Mouse (Mus musculus) kidney, embryonic 14.5 days (tissue): ENCODE results near the gene Ccdc24. TPM values are rescaled to one million over a fixed set of nuclear protein-coding genes. Genes with fewer than 3 reads are reported as not detected.

ENCODE experiments used
- ATAC-seq: fragments of 200-750 bp; cut with Nextera tagmentation; 2 replicates; pipeline ENCODE4 v1.8.0; 2017; ENCODE audit warnings: moderate number of reproducible peaks, mild to moderate bottlenecking, moderate TSS enrichment, moderate library complexity; ENCODE audit not compliant: low FRiP score, low TSS enrichment
- H3K27ac ChIP-seq: fragments of 300-500 bp; sonication (generic); 2 replicates; pipeline ENCODE4 v1.5.1; 2014; ENCODE audit warnings: low read depth, mild to moderate bottlenecking, low read length, moderate library complexity, mixed read lengths
- H3K27me3 ChIP-seq: fragments of 300-500 bp; sonication (generic); 2 replicates; pipeline ENCODE4 v1.6.1; 2014; ENCODE audit warnings: mild to moderate bottlenecking, low read length; ENCODE audit not compliant: control insufficient read depth, insufficient read depth
- H3K36me3 ChIP-seq: fragments of 300-500 bp; sonication (generic); 2 replicates; pipeline ENCODE4 v1.6.1; 2014; ENCODE audit warnings: low read length, mixed read lengths; ENCODE audit not compliant: control insufficient read depth, insufficient read depth
- H3K4me1 ChIP-seq: fragments of 300-500 bp; sonication (generic); 2 replicates; pipeline ENCODE4 v1.6.1; 2014; ENCODE audit warnings: low read length, mixed read lengths; ENCODE audit not compliant: control insufficient read depth, insufficient read depth
- H3K4me2 ChIP-seq: fragments of 300-500 bp; sonication (generic); replicated peaks from 2 replicates; pipeline ENCODE4 v1.6.1; 2014; ENCODE audit warnings: low read depth, mild to moderate bottlenecking, low read length
- H3K4me3 ChIP-seq: fragments of 300-500 bp; sonication (generic); 2 replicates; pipeline ENCODE4 v1.5.1; 2014; ENCODE audit warnings: mild to moderate bottlenecking, low read length
- H3K9ac ChIP-seq: fragments of 300-500 bp; sonication (generic); 2 replicates; pipeline ENCODE4 v1.6.1; 2014; ENCODE audit warnings: low read depth, mild to moderate bottlenecking, low read length, moderate library complexity
- H3K9me3 ChIP-seq: fragments of 300-500 bp; sonication (generic); 2 replicates; pipeline ENCODE4 v1.6.1; 2016; ENCODE audit warnings: low read length; ENCODE audit not compliant: control insufficient read depth
- WGBS: fragments of 180-500 bp; shearing (Covaris S2); extraction: QIAGEN DNeasy Blood & Tissue Kit; methylation state at CpG from one replicate; pipeline ENCODE4 v1.1.7; 2014; 5-methylcytosine and 5-hydroxymethylcytosine counted together
- polyA plus RNA-seq: library from polyadenylated mRNA; unstranded; fragments of >200 nt; fragmentation: Nextera tagmentation; extraction: Ambion mirVana; gene quantifications from 2 replicates; pipeline ENCODE4 v1.2.1, GENCODE M21; 2014

Ccdc24 gene
- polyA plus RNA-seq, 1 experiment from 2014 or later = 2.0 TPM

DNA sequence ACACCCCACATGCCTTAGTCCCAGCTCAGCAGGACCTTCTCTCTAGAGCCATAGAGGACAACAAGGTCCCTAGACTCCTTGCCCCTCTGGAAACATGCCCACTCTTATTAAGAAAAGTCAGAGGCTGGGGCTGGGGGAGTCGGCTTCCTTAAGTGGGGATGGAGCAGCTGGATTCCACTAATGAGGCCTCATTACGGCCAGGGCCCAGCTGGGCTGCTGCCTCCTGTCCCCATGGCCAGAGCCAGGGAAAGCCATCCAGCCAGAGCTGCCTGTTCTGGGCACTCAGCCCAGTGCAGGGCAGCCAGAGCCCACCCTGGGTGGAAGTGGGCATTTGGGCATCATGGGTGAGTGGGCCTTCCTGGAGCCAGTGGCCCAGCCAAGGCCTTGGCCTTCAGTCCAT lies 25.3 kb downstream of the Ccdc24 start:
- H3K4me3 ChIP-seq = no peak overlapping the region
- H3K9ac ChIP-seq = no peak overlapping the region
- no peaks in the 10 kb centered on the region for H3K9me3 ChIP-seq
- H3K27me3 ChIP-seq = no peaks in the 10 kb centered on the region
- H3K4me2 ChIP-seq = no peak overlapping the region
- 44% methylated on average over 2 of the region's 2 CpGs for WGBS
- peaks cover 2% of the 10 kb centered on the region; the same call in 1 of the 2 replicates for H3K36me3 ChIP-seq
- no peaks in the 10 kb centered on the region for H3K4me1 ChIP-seq
- H3K27ac ChIP-seq = no peak overlapping the region
- no peak for ATAC-seq

GRCm38 (mm10) chr4:117846261-117846660 lies 26.1 kb downstream of the Ccdc24 start:
- Histone ChIP-seq H3K9me3 (no peaks in the 10 kb centered on the region), H3K4me3 (no peak overlapping the region), H3K9ac (no peak overlapping the region), H3K4me2 (no peak overlapping the region), H3K27ac (no peak overlapping the region), H3K27me3 (no peaks in the 10 kb centered on the region), H3K36me3 (peaks cover 2% of the 10 kb centered on the region; the same call in 1 of the 2 replicates), H3K4me1 (no peaks in the 10 kb centered on the region)
- no peak for ATAC-seq
- WGBS = 94% methylated on average over 4 of the region's 4 CpGs

DNA sequence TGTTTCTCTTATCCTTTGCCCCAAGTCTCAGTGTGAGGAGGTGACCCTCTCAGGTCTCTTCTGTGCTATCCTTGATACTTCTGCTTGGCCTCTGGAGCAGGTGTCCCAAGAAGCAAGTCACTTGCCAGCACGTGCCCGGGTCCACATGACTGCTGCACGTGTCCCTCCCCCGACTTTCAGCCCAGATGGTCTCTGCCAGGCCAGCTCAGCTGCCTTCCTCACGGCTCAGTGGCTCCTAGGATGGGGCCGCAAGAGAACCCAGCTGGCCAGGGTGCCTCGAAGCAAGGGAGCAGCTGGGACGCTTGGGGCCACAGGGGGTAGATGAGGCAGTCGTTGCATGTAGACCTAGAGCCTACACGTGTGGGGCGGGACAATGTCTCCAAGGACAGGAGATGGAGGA lies 27.0 kb downstream of the Ccdc24 start:
- WGBS = 66% methylated on average over 11 of the region's 11 CpGs
- H3K27ac ChIP-seq = no peak overlapping the region
- H3K27me3 ChIP-seq = no peaks in the 10 kb centered on the region
- no peaks in the 10 kb centered on the region for H3K9me3 ChIP-seq
- ATAC-seq = no peak
- H3K4me2 ChIP-seq = no peak overlapping the region
- H3K4me3 ChIP-seq = no peak overlapping the region
- no peak overlapping the region for H3K9ac ChIP-seq
- no peaks in the 10 kb centered on the region for H3K4me1 ChIP-seq
- peaks cover 2% of the 10 kb centered on the region; the same call in 1 of the 2 replicates for H3K36me3 ChIP-seq

DNA sequence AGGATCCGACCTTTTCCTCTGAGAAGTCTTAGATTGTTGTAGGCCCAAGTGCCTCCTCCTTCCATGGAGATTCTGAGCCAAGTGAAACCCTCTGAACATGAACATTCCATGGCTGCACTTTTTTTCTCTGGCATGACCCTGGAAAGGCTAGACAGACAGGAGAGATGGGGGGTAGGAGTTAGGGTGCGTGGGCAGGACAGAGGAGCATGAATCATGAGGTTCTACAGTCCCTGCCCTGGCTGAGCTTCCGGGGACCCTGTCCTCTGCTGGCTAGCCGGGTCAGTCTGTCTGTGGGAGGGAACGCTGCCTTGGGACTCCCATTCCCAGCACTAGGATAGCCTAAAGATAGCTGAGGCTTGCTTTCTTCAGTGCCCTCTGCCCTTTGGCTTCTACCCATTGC lies 27.9 kb downstream of the Ccdc24 start:
- Histone ChIP-seq H3K27ac (no peak overlapping the region), H3K4me2 (no peak overlapping the region), H3K4me1 (no peaks in the 10 kb centered on the region), H3K9ac (no peak overlapping the region), H3K4me3 (no peak overlapping the region), H3K9me3 (no peaks in the 10 kb centered on the region), H3K27me3 (no peaks in the 10 kb centered on the region), H3K36me3 (peaks cover 2% of the 10 kb centered on the region; the same call in 1 of the 2 replicates)
- no peak for ATAC-seq
- WGBS = 58% methylated on average over 5 of the region's 5 CpGs

GRCm38 (mm10) chr4:117843101-117843500 lies 29.3 kb downstream of the Ccdc24 start:
- Histone ChIP-seq H3K9ac (no peak overlapping the region), H3K4me2 (no peak overlapping the region), H3K9me3 (no peaks in the 10 kb centered on the region), H3K27me3 (no peaks in the 10 kb centered on the region), H3K36me3 (peaks cover 2% of the 10 kb centered on the region; the same call in 1 of the 2 replicates), H3K27ac (no peak overlapping the region), H3K4me1 (no peaks in the 10 kb centered on the region), H3K4me3 (no peak overlapping the region)
- 88% methylated on average over 5 of the region's 5 CpGs for WGBS
- no peak for ATAC-seq

GRCm38 (mm10) chr4:117841566-117841965 lies 30.8 kb downstream of the Ccdc24 start:
- Histone ChIP-seq H3K27me3 (no peaks in the 10 kb centered on the region), H3K27ac (no peak overlapping the region), H3K9ac (no peak overlapping the region), H3K4me1 (0 out of 2 replicates have a peak, but pooled peaks cover 6% of the 10 kb centered on the region), H3K9me3 (no peaks in the 10 kb centered on the region), H3K36me3 (peaks cover 2% of the 10 kb centered on the region; the same call in 1 of the 2 replicates), H3K4me2 (no peak overlapping the region), H3K4me3 (no peak overlapping the region)
- no peak for ATAC-seq
- WGBS = 36% methylated on average over 3 of the region's 3 CpGs

GRCm38 (mm10) chr4:117840821-117841220 lies 31.5 kb downstream of the Ccdc24 start:
- no peak overlapping the region for H3K9ac ChIP-seq
- H3K27me3 ChIP-seq = no peaks in the 10 kb centered on the region
- 85% methylated on average over 5 of the region's 5 CpGs for WGBS
- H3K9me3 ChIP-seq = no peaks in the 10 kb centered on the region
- H3K27ac ChIP-seq = no peak overlapping the region
- H3K4me2 ChIP-seq = no peak overlapping the region
- H3K4me1 ChIP-seq = 0 out of 2 replicates have a peak, but pooled peaks cover 6% of the 10 kb centered on the region
- peaks cover 2% of the 10 kb centered on the region; the same call in 1 of the 2 replicates for H3K36me3 ChIP-seq
- H3K4me3 ChIP-seq = no peak overlapping the region
- no peak for ATAC-seq

- ATAC-seq = no peak
- Histone ChIP-seq H3K4me1 (0 out of 2 replicates have a peak, but pooled peaks cover 11% of the 10 kb centered on the region), H3K36me3 (peaks cover 2% of the 10 kb centered on the region; the same call in 1 of the 2 replicates), H3K4me3 (no peak overlapping the region), H3K9ac (no peak overlapping the region), H3K27ac (no peak overlapping the region), H3K4me2 (no peak overlapping the region), H3K9me3 (no peaks in the 10 kb centered on the region), H3K27me3 (no peaks in the 10 kb centered on the region; the same call in 1 of the 2 replicates)
- WGBS = 54% methylated on average over 6 of the region's 6 CpGs
Measured at GRCm38 (mm10) chr4:117839366-117839765, 33.0 kb downstream of the Ccdc24 start.

- H3K9me3 ChIP-seq = no peaks in the 10 kb centered on the region
- H3K4me1 ChIP-seq = 0 out of 2 replicates have a peak, but pooled peaks cover 13% of the 10 kb centered on the region
- no peaks in the 10 kb centered on the region; the same call in 1 of the 2 replicates for H3K27me3 ChIP-seq
- ATAC-seq = no peak
- no peak overlapping the region for H3K9ac ChIP-seq
- WGBS = 71% methylated on average over 4 of the region's 4 CpGs
- no peak overlapping the region for H3K27ac ChIP-seq
- no peaks in the 10 kb centered on the region for H3K36me3 ChIP-seq
- no peak overlapping the region for H3K4me3 ChIP-seq
- H3K4me2 ChIP-seq = no peak overlapping the region
Measured at GRCm38 (mm10) chr4:117837271-117837670, 35.1 kb downstream of the Ccdc24 start.
